Mouse (Mus musculus) B cell, adult 2 months (primary cell): Measurements from ENCODE around the gene Gm20696.

ENCODE experiments used
- DNase-seq, 2 experiments: peaks; one replicate each; pipeline ENCODE4 v3.0.0; 2022

Gene Gm20696

GRCm38 (mm10) chr6:99478873-99479650 is 187.5 kb downstream of the Gm20696 start:
- no peak for DNase-seq

- DNase-seq: no peak
These were observed 191.6 kb downstream of the Gm20696 start for GRCm38 (mm10) chr6:99475040-99475439.

GRCm38 (mm10) chr6:99470906-99471305 is 195.7 kb downstream of the Gm20696 start:
- no peak for DNase-seq

GRCm38 (mm10) chr6:99469134-99469834 is 197.3 kb downstream of the Gm20696 start:
- DNase-seq: no peak

- no peak for DNase-seq
These were observed 198.8 kb downstream of the Gm20696 start for GRCm38 (mm10) chr6:99467831-99468230.

GRCm38 (mm10) chr6:99467109-99467508 is 199.5 kb downstream of the Gm20696 start:
- no peak for DNase-seq

GRCm38 (mm10) chr6:99466354-99466753 is 200.2 kb downstream of the Gm20696 start:
- DNase-seq: no peak

- no peak for DNase-seq
These were observed 202.1 kb downstream of the Gm20696 start for GRCm38 (mm10) chr6:99464449-99464848.

GRCm38 (mm10) chr6:99463906-99464305 is 202.7 kb downstream of the Gm20696 start:
- DNase-seq: no peak

- DNase-seq: no peak
These were observed 207.8 kb downstream of the Gm20696 start for GRCm38 (mm10) chr6:99458775-99459174.

GRCm38 (mm10) chr6:99453763-99454520 is 212.7 kb downstream of the Gm20696 start:
- no peak for DNase-seq

- peak; percentile 63 to 64 for DNase-seq
These were observed 213.9 kb downstream of the Gm20696 start for GRCm38 (mm10) chr6:99452638-99453185.

GRCm38 (mm10) chr6:99451479-99451878 is 215.1 kb downstream of the Gm20696 start:
- no peak for DNase-seq

GRCm38 (mm10) chr6:99447447-99447846 is 219.2 kb downstream of the Gm20696 start:
- DNase-seq: no peak

GRCm38 (mm10) chr6:99446801-99447415 is 219.7 kb downstream of the Gm20696 start:
- no peak for DNase-seq

GRCm38 (mm10) chr6:99443460-99443859 is 223.1 kb downstream of the Gm20696 start:
- no peak for DNase-seq

GRCm38 (mm10) chr6:99441100-99441499 is 225.5 kb downstream of the Gm20696 start:
- no peak for DNase-seq

GRCm38 (mm10) chr6:99440606-99441005 is 226.0 kb downstream of the Gm20696 start:
- no peak for DNase-seq

- peak; percentile 21 to 30 for DNase-seq
These were observed 226.7 kb downstream of the Gm20696 start for GRCm38 (mm10) chr6:99439878-99440361.

- DNase-seq: no peak
These were observed 227.3 kb downstream of the Gm20696 start for GRCm38 (mm10) chr6:99439214-99439877.

GRCm38 (mm10) chr6:99436371-99436770 is 230.2 kb downstream of the Gm20696 start:
- no peak for DNase-seq

- DNase-seq: peak in 1 of 2 experiments; percentile 26
These were observed 231.5 kb downstream of the Gm20696 start for GRCm38 (mm10) chr6:99435140-99435539.
